Mouse (Mus musculus) gastrocnemius, adult 2 months (tissue): ENCODE measurements around the gene Herc2. TPM values are rescaled to one million over a fixed set of nuclear protein-coding genes. Genes with fewer than 3 reads are reported as not detected.

ENCODE experiments used
- DNase-seq: peaks from one replicate; pipeline ENCODE4 v3.0.0; 2022
- H3K27ac ChIP-seq: fragments of 200-600 bp; 2 replicates; pipeline ENCODE4 v1.8.1; 2022; ENCODE audit warnings: mild to moderate bottlenecking
- H3K4me3 ChIP-seq: fragments of 200-600 bp; 2 replicates; pipeline ENCODE4 v1.8.1; 2022; ENCODE audit warnings: mild to moderate bottlenecking, moderate library complexity
- CTCF ChIP-seq: fragments of 200-600 bp; IDR thresholded peaks from 2 replicates; pipeline ENCODE4 v1.8.1; 2022; ENCODE audit warnings: antibody characterized with exemption, mild to moderate bottlenecking, moderate library complexity
- intact Hi-C: fragments of 180-260 bp; cut with DNase I; formaldehyde crosslinking; loops from one replicate; pipeline ENCODE4 v1.15.1; 2025
- total RNA-seq, 2 experiments: library from RNA; stranded (reverse); gene quantifications; 2 replicates each; pipeline ENCODE4 v1.2.3; 2021

Gene Herc2
- total RNA-seq, 2 experiments from 2014 or later: 44.5 to 63.8 TPM

GRCm38 (mm10) chr7:56091445-56091844 is 41.4 kb downstream of the Herc2 start:
- Histone ChIP-seq H3K4me3 (no peak overlapping the region), H3K27ac (no peak overlapping the region)
- DNase-seq: no peak
- intact Hi-C loops: no loop called here
- no peak for TF ChIP-seq CTCF

GRCm38 (mm10) chr7:56102293-56102847 is 52.4 kb downstream of the Herc2 start:
- TF ChIP-seq CTCF: no peak
- H3K27ac ChIP-seq: no peak overlapping the region
- H3K4me3 ChIP-seq: no peak overlapping the region
- no peak for DNase-seq
- intact Hi-C loops: loop anchor here (5.0 kb wide), 1 partner anchor 115 kb away; no protein-coding TSS in a partner anchor

GRCm38 (mm10) chr7:56112999-56113398 is 63.0 kb downstream of the Herc2 start:
- Histone ChIP-seq H3K27ac (no peak overlapping the region), H3K4me3 (no peak overlapping the region)
- no peak for TF ChIP-seq CTCF
- intact Hi-C loops: no loop called here
- DNase-seq: no peak

- no peak for DNase-seq
- Histone ChIP-seq H3K4me3 (no peak overlapping the region), H3K27ac (no peak overlapping the region)
- TF ChIP-seq CTCF: no peak
- intact Hi-C loops: no loop called here
Observed at GRCm38 (mm10) chr7:56114148-56114547, 64.2 kb downstream of the Herc2 start.

- H3K4me3 ChIP-seq: no peak overlapping the region
- intact Hi-C loops: loop anchor here (5.0 to 10.0 kb wide), 2 partner anchors 86 to 196 kb away; no protein-coding TSS in a partner anchor
- no peak overlapping the region for H3K27ac ChIP-seq
- TF ChIP-seq CTCF: no peak
- no peak for DNase-seq
Observed at GRCm38 (mm10) chr7:56120968-56121367, 71.0 kb downstream of the Herc2 start.

GRCm38 (mm10) chr7:56121425-56121824 is 71.4 kb downstream of the Herc2 start:
- intact Hi-C loops: loop anchor here (5.0 to 10.0 kb wide), 2 partner anchors 86 to 197 kb away; no protein-coding TSS in a partner anchor
- TF ChIP-seq CTCF: no peak
- no peak for DNase-seq

GRCm38 (mm10) chr7:56128080-56128479 is 78.1 kb downstream of the Herc2 start:
- no peak for TF ChIP-seq CTCF
- DNase-seq: no peak
- H3K4me3 ChIP-seq: no peak overlapping the region
- intact Hi-C loops: loop anchor here (10.0 kb wide), 1 partner anchor 203 kb away; no protein-coding TSS in a partner anchor
- H3K27ac ChIP-seq: no peak overlapping the region

More at GRCm38 (mm10) chr7:56121425-56121824, 71.4 kb downstream of the Herc2 start:
- Histone ChIP-seq H3K27ac (no peak overlapping the region), H3K4me3 (no peak overlapping the region)

GRCm38 (mm10) chr7:56129577-56129976 is 79.6 kb downstream of the Herc2 start:
- intact Hi-C loops: loop anchor here (10.0 kb wide), 1 partner anchor 205 kb away; no protein-coding TSS in a partner anchor
- TF ChIP-seq CTCF: no peak
- Histone ChIP-seq H3K27ac (no peak overlapping the region), H3K4me3 (no peak overlapping the region)
- DNase-seq: no peak

GRCm38 (mm10) chr7:56131548-56131947 is 81.6 kb downstream of the Herc2 start:
- Histone ChIP-seq H3K4me3 (no peak overlapping the region), H3K27ac (no peak overlapping the region)
- DNase-seq: no peak
- TF ChIP-seq CTCF: no peak
- intact Hi-C loops: no loop called here

GRCm38 (mm10) chr7:56138706-56139105 is 88.7 kb downstream of the Herc2 start:
- no peak for TF ChIP-seq CTCF
- intact Hi-C loops: no loop called here

GRCm38 (mm10) chr7:56146424-56146823 is 96.4 kb downstream of the Herc2 start:
- Histone ChIP-seq H3K27ac (no peak overlapping the region), H3K4me3 (no peak overlapping the region)
- no peak for DNase-seq
- no peak for TF ChIP-seq CTCF
- intact Hi-C loops: no loop called here

More at GRCm38 (mm10) chr7:56138706-56139105, 88.7 kb downstream of the Herc2 start:
- no peak for DNase-seq
- Histone ChIP-seq H3K4me3 (no peak overlapping the region), H3K27ac (no peak overlapping the region)

GRCm38 (mm10) chr7:56148925-56149324 is 98.9 kb downstream of the Herc2 start:
- no peak for TF ChIP-seq CTCF
- H3K27ac ChIP-seq: no peak overlapping the region
- intact Hi-C loops: no loop called here
- no peak overlapping the region for H3K4me3 ChIP-seq
- no peak for DNase-seq

- intact Hi-C loops: no loop called here
- no peak overlapping the region for H3K4me3 ChIP-seq
- no peak for DNase-seq
- H3K27ac ChIP-seq: no peak overlapping the region
- no peak for TF ChIP-seq CTCF
Observed at GRCm38 (mm10) chr7:56151885-56152676, 102.1 kb downstream of the Herc2 start.
